Mouse (Mus musculus) embryo, embryonic 10.5 days (tissue): ENCODE results near the gene Eif2b3.

ENCODE experiments used
- DNase-seq: peaks from one replicate; pipeline ENCODE4 v3.0.0-alpha.2; 2015; ENCODE audit warnings: low spot score

Gene Eif2b3

DNA sequence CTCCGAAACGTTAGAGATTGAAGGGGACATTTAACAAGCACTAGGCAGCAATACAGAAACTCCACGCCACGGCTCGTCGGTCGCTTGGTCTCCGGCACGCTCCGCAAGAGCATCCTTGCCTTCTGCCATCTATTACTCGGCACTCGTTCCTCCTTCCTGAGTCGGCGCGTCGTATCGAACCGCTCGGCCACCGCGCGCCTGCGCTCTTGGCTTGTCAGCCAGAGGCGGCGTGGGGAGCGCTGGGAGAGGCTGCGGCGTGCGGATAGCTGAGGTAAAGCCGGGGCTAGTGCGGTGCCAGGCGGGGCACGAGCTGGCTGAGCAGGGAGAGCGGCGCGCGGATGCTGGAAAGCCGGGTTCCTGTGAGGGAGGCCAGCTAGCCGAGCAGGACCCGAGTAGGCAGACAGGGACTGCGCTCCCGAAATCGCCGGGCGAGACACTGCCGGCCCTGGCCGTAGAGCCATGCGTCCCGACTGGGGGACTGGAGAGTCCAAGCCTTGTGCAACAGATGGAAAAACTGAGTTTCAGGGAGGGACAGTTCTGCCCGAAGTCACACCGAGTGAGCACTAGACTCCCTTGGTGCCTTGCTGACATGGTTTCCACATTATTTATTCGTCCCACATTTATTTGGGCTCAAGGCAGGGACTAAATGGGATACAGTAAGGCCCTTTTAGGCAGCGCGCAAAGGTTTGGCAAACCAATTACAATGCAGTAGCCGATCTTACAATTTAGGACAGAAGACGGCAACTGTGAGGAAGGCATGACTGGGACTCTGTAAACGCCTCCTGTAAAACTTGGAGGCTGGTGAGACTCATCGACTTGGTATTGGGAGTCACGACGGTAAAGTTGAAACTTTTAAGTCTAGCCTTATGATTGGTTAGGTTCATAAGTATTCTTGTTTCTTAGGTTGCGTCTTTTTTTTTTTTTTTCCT, at the start of gene Eif2b3:
Gene Eif2b3, plus strand, starts transcription at position 197 of the 929 bp plus-strand sequence.
- DNase-seq: peak; percentile 96

GRCm38 (mm10) chr4:116976503-116976902, 42.7 kb upstream of the Eif2b3 start:
- DNase-seq: no peak

- no peak for DNase-seq
Observed at GRCm38 (mm10) chr4:116985681-116986080, 33.5 kb upstream of the Eif2b3 start.

GRCm38 (mm10) chr4:116986400-116987121, 32.6 kb upstream of the Eif2b3 start:
- DNase-seq: peak; percentile 78

GRCm38 (mm10) chr4:116987122-116987456, 32.1 kb upstream of the Eif2b3 start:
- no peak for DNase-seq

GRCm38 (mm10) chr4:116989731-116990130, 29.5 kb upstream of the Eif2b3 start:
- DNase-seq: no peak

DNA sequence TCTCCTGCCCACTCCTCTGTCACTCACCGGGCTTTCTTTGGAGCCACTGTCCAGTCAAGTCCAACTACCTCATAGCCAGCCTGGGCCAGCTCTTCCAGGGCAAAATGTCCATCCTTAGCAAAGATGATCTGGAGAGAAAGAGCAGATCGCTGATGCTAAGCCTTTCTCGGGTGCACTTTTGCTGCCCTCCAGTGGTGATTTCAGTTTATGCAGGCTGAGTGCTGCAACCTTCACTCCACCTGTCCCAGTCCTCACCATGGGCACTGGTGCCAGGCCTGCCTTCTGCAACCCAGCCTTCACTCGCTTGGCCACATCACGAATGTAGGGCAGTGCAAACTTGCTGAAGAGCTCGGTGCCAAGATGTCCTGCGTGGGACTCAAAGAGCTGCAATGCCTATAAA, 27.8 kb upstream of the Eif2b3 start:
- peak; percentile 90 for DNase-seq

GRCm38 (mm10) chr4:116993672-116994621, 25.3 kb upstream of the Eif2b3 start, which contains the start of gene Urod:
TSS of gene Urod (minus strand) at chr4:116994413.
- peak; percentile 98 for DNase-seq

GRCm38 (mm10) chr4:116995131-116995797, 23.9 kb upstream of the Eif2b3 start, which contains the start of gene Hectd3:
TSS of gene Hectd3 (plus strand) at chr4:116995317.
- DNase-seq: peak; percentile 89

- DNase-seq: peak; percentile 64
Observed at GRCm38 (mm10) chr4:116995798-116996135, 23.4 kb upstream of the Eif2b3 start.

- no peak for DNase-seq
Observed at GRCm38 (mm10) chr4:116999513-117000154, 19.6 kb upstream of the Eif2b3 start.

DNA sequence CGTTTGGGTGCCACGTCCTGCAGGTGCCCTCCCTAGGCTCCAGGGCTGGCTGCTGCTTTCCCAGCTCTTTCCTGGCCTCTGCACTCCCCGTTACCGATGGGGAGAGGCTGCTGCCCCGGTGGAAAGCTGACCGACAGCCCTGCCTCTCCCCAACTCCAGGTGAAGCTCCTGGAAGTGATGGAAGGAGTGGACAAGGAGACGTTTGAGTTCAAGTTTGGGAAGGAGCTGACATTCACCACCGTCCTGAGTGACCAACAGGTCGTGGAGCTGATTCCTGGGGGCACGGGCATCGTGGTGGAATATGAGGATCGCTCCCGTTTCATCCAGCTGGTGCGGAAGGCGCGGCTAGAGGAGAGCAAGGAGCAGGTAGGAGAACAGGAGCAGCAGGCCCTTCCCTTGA, 17.2 kb upstream of the Eif2b3 start:
- no peak for DNase-seq

DNA sequence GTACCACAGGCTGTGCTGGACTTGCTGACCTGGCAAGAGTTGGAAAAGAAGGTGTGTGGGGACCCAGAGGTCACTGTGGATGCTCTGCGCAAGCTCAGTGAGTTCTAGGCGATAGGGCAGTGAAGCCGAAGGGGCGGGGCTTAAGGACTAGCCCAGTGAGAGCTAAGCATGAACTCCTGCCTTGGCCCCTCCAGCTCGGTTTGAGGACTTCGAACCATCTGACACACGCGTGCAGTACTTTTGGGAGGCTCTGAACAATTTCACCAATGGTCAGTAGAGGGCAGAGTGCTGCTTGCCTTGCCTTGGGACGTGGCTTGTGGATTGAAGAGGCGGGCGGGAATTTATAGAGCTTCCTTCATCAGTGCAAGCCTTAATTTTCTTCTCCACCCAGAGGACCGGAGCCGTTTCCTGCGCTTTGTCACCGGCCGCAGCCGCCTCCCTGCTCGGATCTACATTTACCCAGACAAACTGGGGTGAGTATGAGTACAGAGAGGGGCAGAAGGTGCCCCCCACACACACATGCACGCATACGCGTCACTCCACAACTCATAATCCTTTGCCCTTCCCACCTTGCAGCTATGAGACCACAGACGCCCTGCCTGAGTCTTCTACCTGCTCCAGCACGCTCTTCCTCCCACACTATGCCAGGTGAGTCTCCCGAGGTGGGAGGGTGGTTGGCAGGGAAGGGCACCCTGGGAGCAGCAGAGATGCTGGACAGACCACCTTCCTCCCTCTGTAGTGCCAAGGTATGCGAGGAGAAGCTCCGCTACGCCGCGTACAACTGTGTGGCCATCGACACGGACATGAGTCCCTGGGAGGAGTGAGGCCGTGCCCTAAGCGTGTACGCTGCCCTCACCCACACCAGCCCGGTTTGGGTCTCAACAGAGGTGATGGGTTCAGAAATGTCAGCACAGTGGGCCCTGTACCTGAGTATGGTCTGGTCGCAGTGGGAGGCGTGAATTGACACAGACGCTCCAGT, 16.4 kb upstream of the Eif2b3 start:
- peak; percentile 91 for DNase-seq

DNA sequence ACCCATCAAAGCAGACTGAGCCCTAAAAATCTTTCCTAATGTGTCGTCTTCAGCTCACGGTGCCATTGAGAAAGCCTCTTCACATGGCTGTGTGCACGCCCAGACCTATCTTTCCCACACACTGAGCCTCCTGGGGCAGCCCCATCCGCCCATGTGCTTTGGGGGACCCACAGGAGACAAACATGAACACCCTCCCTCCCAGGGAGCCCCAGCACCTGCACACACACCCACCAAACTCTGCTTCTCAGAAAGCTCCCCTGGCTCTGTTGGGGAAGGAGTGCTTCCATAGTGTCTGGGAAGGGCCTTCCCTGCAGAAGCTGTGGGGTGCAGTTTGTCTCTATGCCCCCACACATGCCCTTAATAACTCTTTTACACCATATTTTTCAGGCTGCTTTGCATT, 14.6 kb upstream of the Eif2b3 start:
- no peak for DNase-seq

GRCm38 (mm10) chr4:117005611-117006400, 13.4 kb upstream of the Eif2b3 start:
- no peak for DNase-seq

DNA sequence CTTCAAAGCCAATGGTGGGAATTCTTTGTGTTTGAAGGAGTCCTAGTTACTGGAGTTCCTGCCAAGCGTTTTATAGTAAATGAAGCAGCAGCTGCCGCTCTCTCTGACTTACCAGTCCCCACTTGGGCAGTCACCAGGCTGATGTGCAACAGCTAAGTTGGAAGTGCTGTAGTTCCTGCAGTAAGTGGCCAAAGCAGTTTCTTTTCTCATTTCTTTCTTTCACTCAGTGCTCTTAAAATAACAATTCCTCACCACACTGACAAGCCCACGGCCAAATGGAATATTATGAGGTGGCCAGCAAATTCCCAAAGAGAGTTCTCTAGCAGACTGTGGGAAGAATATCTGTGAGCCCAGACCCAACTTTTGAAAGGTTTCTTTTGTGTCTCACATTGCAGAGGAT, 12.1 kb upstream of the Eif2b3 start:
- DNase-seq: no peak

DNA sequence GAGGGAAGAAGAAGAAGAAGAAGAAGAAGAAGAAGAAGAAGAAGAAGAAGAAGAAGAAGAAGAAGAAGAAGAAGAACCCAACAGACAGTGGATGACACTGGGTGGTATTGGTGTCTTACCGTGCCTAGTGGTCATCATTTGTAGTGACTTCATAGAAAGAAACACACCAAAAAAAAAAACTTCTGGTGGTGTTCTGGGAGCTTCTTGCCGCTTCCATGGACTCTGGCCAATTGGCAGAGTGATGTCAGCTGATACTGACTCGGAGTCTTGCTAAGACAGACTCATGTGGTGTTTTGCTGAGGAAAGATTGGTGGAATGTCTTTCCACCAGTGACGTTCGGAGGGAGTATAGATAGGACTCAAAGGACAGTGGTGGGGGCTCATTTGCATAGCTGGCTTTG, 9.0 kb upstream of the Eif2b3 start:
- no peak for DNase-seq

DNA sequence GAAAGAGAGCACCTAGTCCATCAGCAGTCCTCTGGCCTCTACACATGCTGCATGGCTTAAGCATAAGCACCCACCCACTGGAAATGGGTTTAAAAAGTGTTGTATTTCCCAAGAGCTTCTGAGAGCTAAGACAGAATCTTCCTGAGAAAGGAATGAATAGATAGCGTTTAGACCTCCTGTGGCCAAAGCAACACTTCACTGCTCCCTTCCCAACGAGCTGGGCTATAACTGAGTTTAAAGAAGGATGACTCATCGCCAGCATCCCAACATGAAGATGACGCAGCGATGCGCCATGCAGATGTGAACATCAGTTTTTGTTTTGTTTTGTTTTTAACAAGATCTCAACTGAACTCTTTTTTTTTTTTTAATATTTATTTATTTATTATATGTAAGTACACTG, 5.6 kb upstream of the Eif2b3 start:
- DNase-seq: no peak

DNA sequence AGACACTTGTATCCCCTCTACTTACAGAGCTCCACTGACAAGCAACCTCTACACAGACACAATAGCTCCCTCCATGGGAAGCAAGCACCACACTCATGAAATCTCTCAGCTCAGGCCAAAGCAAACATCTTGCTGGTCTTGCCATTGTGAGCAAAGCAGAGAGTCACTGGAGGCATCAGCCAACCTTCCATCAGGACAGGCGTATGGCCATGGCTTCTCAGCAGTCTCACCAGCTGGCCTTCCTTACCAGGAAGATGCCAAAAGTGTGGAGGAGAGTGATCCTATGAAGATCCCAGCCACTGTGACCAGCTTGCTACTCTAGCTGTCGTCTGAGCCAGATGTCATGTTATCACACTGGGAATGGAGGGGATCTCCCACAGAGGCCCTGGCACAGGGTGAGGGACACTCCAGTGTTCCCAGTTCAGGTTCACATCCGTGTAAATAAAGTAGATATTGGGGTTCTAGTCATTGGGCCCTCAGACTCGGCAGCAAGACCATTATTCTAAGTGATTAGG, 4.2 kb upstream of the Eif2b3 start:
- no peak for DNase-seq
